Mouse (Mus musculus): Measurements from ENCODE around the gene Slc44a4. TPM values are rescaled to one million over a fixed set of nuclear protein-coding genes. Genes with fewer than 3 reads are reported as not detected.
A peak's percentile ranks its signal among the peaks of the same experiment; 100 is the strongest.
"Not testable (repeated sequence)": the region's sequence is repeated elsewhere in the genome, so short reads cannot be mapped to it uniquely, and the experiment has no call there.

Slc44a4 gene
- polyA plus RNA-seq, 1 experiment from 2014 or later = 0.44 TPM

GRCm38 (mm10) chr17:34901948-34902347, 12.3 kb upstream of the Slc44a4 start:
- not testable (repeated sequence) for H3K4me3 ChIP-seq; DNase-seq (ENCODE audit: low spot score); H3K27me3 ChIP-seq (replicated peaks; ENCODE audit: low read depth, poor library complexity, severe bottlenecking); H3K9me3 ChIP-seq; H3K27ac ChIP-seq (replicated peaks)
- peaks cover 63% of the 10 kb centered on the region for H3K36me3 ChIP-seq (replicated peaks)
- 92% methylated on average over 9 of the region's 10 CpGs for WGBS
- peaks cover 27% of the 10 kb centered on the region for H3K4me1 ChIP-seq

- Histone ChIP-seq H3K9me3 (no peaks in the 10 kb centered on the region), H3K4me3 (no peak overlapping the region), H3K27me3 (replicated peaks; ENCODE audit: low read depth, poor library complexity, severe bottlenecking) (no peaks in the 10 kb centered on the region), H3K36me3 (replicated peaks) (peaks cover 72% of the 10 kb centered on the region), H3K4me1 (peaks cover 17% of the 10 kb centered on the region), H3K27ac (replicated peaks) (no peak overlapping the region)
- DNase-seq (ENCODE audit: low spot score) = no peak
- WGBS = 92% methylated on average over 9 of the region's 9 CpGs
Observed at GRCm38 (mm10) chr17:34902895-34903294, 11.4 kb upstream of the Slc44a4 start.

- no peak for DNase-seq (ENCODE audit: low spot score)
- no peak overlapping the region for H3K27ac ChIP-seq (replicated peaks)
- WGBS = 84% methylated on average over 10 of the region's 10 CpGs
- peak overlapping the region; percentile 32; the same call in 1 of the 2 replicates for H3K4me3 ChIP-seq
- H3K36me3 ChIP-seq (replicated peaks) = peaks cover 85% of the 10 kb centered on the region
- peaks cover 33% of the 10 kb centered on the region for H3K4me1 ChIP-seq
- no peaks in the 10 kb centered on the region for H3K27me3 ChIP-seq (replicated peaks; ENCODE audit: low read depth, poor library complexity, severe bottlenecking)
- no peaks in the 10 kb centered on the region for H3K9me3 ChIP-seq
Observed at GRCm38 (mm10) chr17:34910982-34911381, 3.3 kb upstream of the Slc44a4 start.

GRCm38 (mm10) chr17:34911945-34912351, 2.3 kb upstream of the Slc44a4 start:
- no peaks in the 10 kb centered on the region for H3K9me3 ChIP-seq
- H3K4me3 ChIP-seq = peak overlapping the region; percentile 32
- H3K27me3 ChIP-seq (replicated peaks; ENCODE audit: low read depth, poor library complexity, severe bottlenecking) = no peaks in the 10 kb centered on the region
- peak; percentile 83 for DNase-seq (ENCODE audit: low spot score)
- no peak overlapping the region for H3K27ac ChIP-seq (replicated peaks)
- 49% methylated on average over 5 of the region's 5 CpGs for WGBS
- peaks cover 75% of the 10 kb centered on the region for H3K36me3 ChIP-seq (replicated peaks)
- peaks cover 33% of the 10 kb centered on the region for H3K4me1 ChIP-seq

- Histone ChIP-seq H3K27me3 (replicated peaks; ENCODE audit: low read depth, poor library complexity, severe bottlenecking) (no peaks in the 10 kb centered on the region), H3K4me1 (peaks cover 33% of the 10 kb centered on the region), H3K4me3 (peak overlapping the region; percentile 34; the same call in 1 of the 2 replicates), H3K36me3 (replicated peaks) (peaks cover 40% of the 10 kb centered on the region), H3K9me3 (no peaks in the 10 kb centered on the region), H3K27ac (replicated peaks) (peak overlapping the region; percentile 69)
- 14% methylated on average over 11 of the region's 11 CpGs for WGBS
- peak; percentile 52 for DNase-seq (ENCODE audit: low spot score)
Observed at GRCm38 (mm10) chr17:34915410-34915831, 1.2 kb downstream of the Slc44a4 start.

GRCm38 (mm10) chr17:34916316-34916715, 2.0 kb downstream of the Slc44a4 start:
- H3K4me3 ChIP-seq = no peak overlapping the region
- peaks cover 27% of the 10 kb centered on the region for H3K4me1 ChIP-seq
- DNase-seq (ENCODE audit: low spot score) = no peak
- no peaks in the 10 kb centered on the region for H3K9me3 ChIP-seq
- 82% methylated on average over 5 of the region's 5 CpGs for WGBS
- H3K36me3 ChIP-seq (replicated peaks) = peaks cover 31% of the 10 kb centered on the region
- no peak overlapping the region for H3K27ac ChIP-seq (replicated peaks)
- no peaks in the 10 kb centered on the region for H3K27me3 ChIP-seq (replicated peaks; ENCODE audit: low read depth, poor library complexity, severe bottlenecking)

GRCm38 (mm10) chr17:34917188-34917587, 2.9 kb downstream of the Slc44a4 start:
- H3K4me3 ChIP-seq = no peak overlapping the region
- no peaks in the 10 kb centered on the region for H3K9me3 ChIP-seq
- no peaks in the 10 kb centered on the region for H3K27me3 ChIP-seq (replicated peaks; ENCODE audit: low read depth, poor library complexity, severe bottlenecking)
- DNase-seq (ENCODE audit: low spot score) = no peak
- peaks cover 23% of the 10 kb centered on the region for H3K4me1 ChIP-seq
- H3K36me3 ChIP-seq (replicated peaks) = peaks cover 23% of the 10 kb centered on the region
- 76% methylated on average over 9 of the region's 9 CpGs for WGBS
- no peak overlapping the region for H3K27ac ChIP-seq (replicated peaks)

GRCm38 (mm10) chr17:34922939-34923338, 8.7 kb downstream of the Slc44a4 start:
- H3K4me3 ChIP-seq = no peak overlapping the region
- no peak overlapping the region for H3K27ac ChIP-seq (replicated peaks)
- WGBS = 50% methylated on average over 6 of the region's 6 CpGs
- no peaks in the 10 kb centered on the region for H3K9me3 ChIP-seq
- H3K27me3 ChIP-seq (replicated peaks; ENCODE audit: low read depth, poor library complexity, severe bottlenecking) = no peaks in the 10 kb centered on the region
- no peaks in the 10 kb centered on the region for H3K36me3 ChIP-seq (replicated peaks)
- no peak for DNase-seq (ENCODE audit: low spot score)
- peaks cover 3% of the 10 kb centered on the region; the same call in 1 of the 2 replicates for H3K4me1 ChIP-seq

- Histone ChIP-seq H3K9me3 (no peaks in the 10 kb centered on the region), H3K4me3 (no peak overlapping the region), H3K27me3 (replicated peaks; ENCODE audit: low read depth, poor library complexity, severe bottlenecking) (no peaks in the 10 kb centered on the region), H3K27ac (replicated peaks) (no peak overlapping the region), H3K4me1 (peaks cover 3% of the 10 kb centered on the region; the same call in 1 of the 2 replicates), H3K36me3 (replicated peaks) (no peaks in the 10 kb centered on the region)
- WGBS = 73% methylated on average over 5 of the region's 5 CpGs
- no peak for DNase-seq (ENCODE audit: low spot score)
Observed at GRCm38 (mm10) chr17:34924258-34924657, 10.0 kb downstream of the Slc44a4 start.

- 85% methylated on average over 18 of the region's 18 CpGs for WGBS
- no peaks in the 10 kb centered on the region for H3K27me3 ChIP-seq (replicated peaks; ENCODE audit: low read depth, poor library complexity, severe bottlenecking)
- no peak overlapping the region; the same call in 1 of the 2 replicates for H3K27ac ChIP-seq (replicated peaks)
- H3K36me3 ChIP-seq (replicated peaks) = no peaks in the 10 kb centered on the region
- H3K9me3 ChIP-seq = no peaks in the 10 kb centered on the region
- no peak overlapping the region; the same call in 1 of the 2 replicates for H3K4me3 ChIP-seq
- peaks cover 15% of the 10 kb centered on the region for H3K4me1 ChIP-seq
- no peak for DNase-seq (ENCODE audit: low spot score)
Observed at GRCm38 (mm10) chr17:34927306-34928019, 13.2 kb downstream of the Slc44a4 start.

GRCm38 (mm10) chr17:34928841-34929240, 14.6 kb downstream of the Slc44a4 start:
- DNase-seq (ENCODE audit: low spot score) = no peak
- 0 out of 2 replicates have a peak, but pooled peaks cover 4% of the 10 kb centered on the region for H3K27me3 ChIP-seq (replicated peaks; ENCODE audit: low read depth, poor library complexity, severe bottlenecking)
- WGBS = 75% methylated on average over 4 of the region's 4 CpGs
- H3K27ac ChIP-seq (replicated peaks) = no peak overlapping the region
- H3K4me3 ChIP-seq = no peak overlapping the region
- no peaks in the 10 kb centered on the region for H3K9me3 ChIP-seq
- H3K4me1 ChIP-seq = peaks cover 18% of the 10 kb centered on the region
- peaks cover 6% of the 10 kb centered on the region; the same call in 1 of the 2 replicates for H3K36me3 ChIP-seq (replicated peaks)

- 0 out of 2 replicates have a peak, but pooled peaks cover 4% of the 10 kb centered on the region for H3K27me3 ChIP-seq (replicated peaks; ENCODE audit: low read depth, poor library complexity, severe bottlenecking)
- peak; percentile 97 for DNase-seq (ENCODE audit: low spot score)
- peak within 1 kb of the TSS; percentile 82 for H3K4me3 ChIP-seq
- peaks cover 12% of the 10 kb centered on the region; the same call in 1 of the 2 replicates for H3K36me3 ChIP-seq (replicated peaks)
- no peaks in the 10 kb centered on the region for H3K9me3 ChIP-seq
- under 1% methylated on average over 38 of the region's 38 CpGs for WGBS
- peak within 1 kb of the TSS; percentile 85 for H3K27ac ChIP-seq (replicated peaks)
- peaks cover 37% of the 10 kb centered on the region for H3K4me1 ChIP-seq
Observed at GRCm38 (mm10) chr17:34931061-34931734, 16.9 kb downstream of the Slc44a4 start, which contains the start of gene Neu1. Neu1 (plus strand) TSS chr17:34931253.

All from embryonic facial prominence, embryonic 10.5 days (tissue).